Mouse (Mus musculus): Measurements from ENCODE around the gene Tas2r136.

Tas2r136 gene

GRCm38 (mm10) chr6:132778062-132778461 is at the start of gene Tas2r136:
TSS of gene Tas2r136 (minus strand) at chr6:132778162.

GRCm38 (mm10) chr6:132802518-132802917 is 24.6 kb upstream of the Tas2r136 start, which contains the start of gene Tas2r117:
TSS of gene Tas2r117 (plus strand) at chr6:132802818.
- WGBS = 63% methylated on average over 1 of the region's 1 CpGs

GRCm38 (mm10) chr6:132795393-132795792 is 17.4 kb upstream of the Tas2r136 start:
- WGBS = 44% methylated on average over 1 of the region's 1 CpGs

- 94% methylated on average over 2 of the region's 2 CpGs for WGBS
Observed at GRCm38 (mm10) chr6:132761831-132762230, 16.1 kb downstream of the Tas2r136 start, which contains the start of gene Tas2r102. TSS of gene Tas2r102 (plus strand) at chr6:132762131.

GRCm38 (mm10) chr6:132754430-132754829 is 23.5 kb downstream of the Tas2r136 start, which contains the start of gene Tas2r124:
TSS of gene Tas2r124 (plus strand) at chr6:132754730.
- WGBS = 79% methylated on average over 1 of the region's 1 CpGs

- 75% methylated on average over 2 of the region's 2 CpGs for WGBS
Observed at GRCm38 (mm10) chr6:132750206-132750605, 27.8 kb downstream of the Tas2r136 start.

GRCm38 (mm10) chr6:132737935-132738334 is 40.0 kb downstream of the Tas2r136 start, which contains the start of gene Tas2r115:
TSS of gene Tas2r115 (minus strand) at chr6:132738035.
- WGBS = 63% methylated on average over 2 of the region's 2 CpGs
